In the genomic region with DNA sequence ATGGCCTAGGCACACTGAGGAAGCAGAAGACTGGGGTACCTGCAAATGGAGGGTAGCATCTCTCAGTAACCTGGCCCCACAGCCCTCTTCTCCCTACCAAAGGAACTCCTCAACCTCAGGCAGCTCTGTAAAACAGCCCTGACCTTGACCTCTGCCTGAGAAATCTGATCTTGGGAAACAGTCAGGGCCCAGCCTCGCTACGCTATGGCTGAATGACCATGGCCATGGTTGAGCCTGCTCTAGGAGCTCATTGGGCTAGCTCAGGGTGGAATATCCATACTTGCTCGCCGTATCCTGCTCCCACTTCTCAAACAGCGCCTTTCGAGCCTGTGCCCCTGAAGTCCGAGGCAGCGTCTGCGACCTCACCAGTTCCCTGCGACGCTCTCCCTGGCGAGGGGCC, we compare ENCODE assay signal across 20 mouse cellular contexts. TPM values are rescaled to one million over a fixed set of nuclear protein-coding genes. Genes with fewer than 3 reads are reported as not detected.
DNase-seq lines count a peak whose midpoint lies in the region; ATAC-seq and TF ChIP-seq lines count a peak whose summit lies in the region.
"Had no signal": no experiment of that assay in that cellular context is flagged by ENCODE, and none has a peak within 500 bp of the region (broad histone marks: within the 10 kb centered on the region; RNA-seq: fewer than 3 reads in every experiment).

No protein-coding gene starts in this region.

- H3K27ac ChIP-seq in gastrocnemius, adult 2 months, result peak overlapping the region; percentile 82
- H3K27ac ChIP-seq in embryonic facial prominence, embryonic 15.5 days (replicated peaks), result 0 out of 2 replicates have a peak overlapping the region, but pooled peaks have one; percentile 7
- H3K27ac ChIP-seq in kidney, postnatal 0 days, result peak overlapping the region; percentile 85
- no peak overlapping the region for H3K27ac ChIP-seq in midbrain, embryonic 10.5 days (replicated peaks)
- H3K27ac ChIP-seq: forebrain, embryonic 13.5 days had no signal

- no peaks in the 10 kb centered on the region for H3K9me3 ChIP-seq in E14TG2a.4 (ENCODE audit: low read length)
- no peaks in the 10 kb centered on the region for H3K9me3 ChIP-seq in embryonic facial prominence, embryonic 15.5 days (replicated peaks)
- H3K9me3 ChIP-seq in kidney, postnatal 0 days (replicated peaks; ENCODE audit: low read length), result no peaks in the 10 kb centered on the region
- no peaks in the 10 kb centered on the region for H3K9me3 ChIP-seq in midbrain, embryonic 10.5 days (replicated peaks)
- H3K9me3 ChIP-seq: forebrain, embryonic 13.5 days had no signal

- H3K4me1 ChIP-seq in E14TG2a.4 (replicated peaks; ENCODE audit: low read depth, low read length), result peaks cover 98% of the 10 kb centered on the region
- H3K4me1 ChIP-seq in embryonic facial prominence, embryonic 15.5 days, result peaks cover 31% of the 10 kb centered on the region
- H3K4me1 ChIP-seq in kidney, postnatal 0 days (replicated peaks; ENCODE audit: insufficient read depth, low read length), result peaks cover 32% of the 10 kb centered on the region
- peaks cover 8% of the 10 kb centered on the region for H3K4me1 ChIP-seq in midbrain, embryonic 10.5 days
- H3K4me1 ChIP-seq: forebrain, embryonic 13.5 days had no signal

- peak overlapping the region; percentile 29 for H3K4me3 ChIP-seq in gastrocnemius, adult 2 months
- peak overlapping the region; percentile 50 for H3K4me3 ChIP-seq in E14TG2a.4 (replicated peaks; ENCODE audit: low read length)
- no peak overlapping the region for H3K4me3 ChIP-seq in embryonic facial prominence, embryonic 15.5 days (replicated peaks)
- H3K4me3 ChIP-seq in kidney, postnatal 0 days (replicated peaks; ENCODE audit: low read depth, low read length), result no peak overlapping the region
- H3K4me3 ChIP-seq in midbrain, embryonic 10.5 days, result no peak overlapping the region
- H3K4me3 ChIP-seq: forebrain, embryonic 13.5 days had no signal

- peaks cover 93% of the 10 kb centered on the region for H3K36me3 ChIP-seq in E14TG2a.4 (ENCODE audit: insufficient read depth, low read length)
- H3K36me3 ChIP-seq in embryonic facial prominence, embryonic 15.5 days, result no peaks in the 10 kb centered on the region
- H3K36me3 ChIP-seq in kidney, postnatal 0 days (ENCODE audit: insufficient read depth, low read length), result peaks cover 21% of the 10 kb centered on the region; the same call in 1 of the 2 replicates
- peaks cover 20% of the 10 kb centered on the region for H3K36me3 ChIP-seq in midbrain, embryonic 10.5 days

- no peak for TF ChIP-seq CTCF in gastrocnemius, adult 2 months (IDR thresholded peaks at IDR 0.05)
- TF ChIP-seq CTCF in E14TG2a.4 (conservative IDR thresholded peaks at IDR 0.05; ENCODE audit: low read length), result no peak
- TF ChIP-seq CTCF in kidney, postnatal 0 days (IDR thresholded peaks at IDR 0.05; ENCODE audit: low read depth), result no peak

- DNase-seq in gastrocnemius, adult 2 months, result peak; percentile 25
- DNase-seq in gastrocnemius, postnatal 25 days, result no peak
- DNase-seq in kidney, postnatal 0 days (ENCODE audit: low spot score), result peak; percentile 75
- DNase-seq in embryo, embryonic 9.5 days (ENCODE audit: extremely low spot score), result no peak
- no peak for DNase-seq in midbrain, embryonic 10.5 days (ENCODE audit: low spot score)
- DNase-seq in left cerebral cortex, adult 8-10 months (ENCODE audit: low spot score in 2 of 2), result no peak
- DNase-seq: heart, adult 18-20 months; lung, adult 2 months; thymus, postnatal 14 days had no signal

- intact Hi-C loops in gastrocnemius, adult 2 months (cut with DNase I), result no loop called here

- WGBS in embryonic facial prominence, embryonic 15.5 days, result 75% methylated on average over 12 of the region's 12 CpGs
- WGBS in kidney, postnatal 0 days, result 41% methylated on average over 12 of the region's 12 CpGs
- 92% methylated on average over 12 of the region's 12 CpGs for WGBS in midbrain, embryonic 10.5 days

- no peak overlapping the region for H3K9ac ChIP-seq in embryonic facial prominence, embryonic 15.5 days
- H3K9ac ChIP-seq in kidney, postnatal 0 days (ENCODE audit: low read depth, low read length), result 0 out of 2 replicates have a peak overlapping the region, but pooled peaks have one; percentile 4
- H3K9ac ChIP-seq: forebrain, embryonic 13.5 days had no signal

- H3K27me3 ChIP-seq in E14TG2a.4 (ENCODE audit: insufficient read depth, low read length), result no peaks in the 10 kb centered on the region
- H3K27me3 ChIP-seq in embryonic facial prominence, embryonic 15.5 days, result no peaks in the 10 kb centered on the region
- no peaks in the 10 kb centered on the region for H3K27me3 ChIP-seq in kidney, postnatal 0 days (ENCODE audit: insufficient read depth, low read length)
- H3K27me3 ChIP-seq in midbrain, embryonic 10.5 days (ENCODE audit: low read depth, poor library complexity, severe bottlenecking), result no peaks in the 10 kb centered on the region
- H3K27me3 ChIP-seq: Patski had no signal

- no peak for ATAC-seq in embryonic facial prominence, embryonic 15.5 days (ENCODE audit: insufficient number of reproducible peaks, low FRiP score, low TSS enrichment, low read depth)
- peak; percentile 68 for ATAC-seq in kidney, postnatal 0 days (replicated peaks; ENCODE audit: low FRiP score, low read depth)
- ATAC-seq: forebrain, embryonic 13.5 days; inflammation-experienced regulatory T-cells, adult 6 months; Patski had no signal

- no peak overlapping the region for H3K4me2 ChIP-seq in embryonic facial prominence, embryonic 15.5 days (replicated peaks)
- H3K4me2 ChIP-seq in kidney, postnatal 0 days (ENCODE audit: low read length), result peak overlapping the region; percentile 31; the same call in 1 of the 2 replicates
- H3K4me2 ChIP-seq: forebrain, embryonic 13.5 days had no signal

RNA-seq across cellular contexts. Expression of gene Smtnl2, which starts 10.4 kb away (rescaled TPM):
- total RNA-seq in gastrocnemius, adult 2 months (2021), result 100 to 1,000 TPM; 238 to 342 TPM
- 100 to 1,000 TPM; 219 to 223 TPM for total RNA-seq in gastrocnemius, postnatal 25 days (2021)
- polyA plus RNA-seq in embryonic facial prominence, embryonic 15.5 days (2015; fragmentation: Nextera tagmentation; extraction: Ambion mirVana), result 58.8 and 64.3 TPM in 2 replicates
- 112 and 129 TPM in 2 replicates for polyA plus RNA-seq in kidney, postnatal 0 days (2015; fragmentation: Nextera tagmentation; extraction: Ambion mirVana)
- 10.1 and 13.1 TPM in 2 replicates for polyA plus RNA-seq in midbrain, embryonic 10.5 days (2016; fragmentation: Nextera tagmentation; extraction: Ambion mirVana)
- 1 to 10 TPM in 2 of 4 experiments, under 1 TPM in 2; 0.89 to 2.9 (median 1.1) TPM for total RNA-seq in left cerebral cortex, adult 8-10 months (2022)
- total RNA-seq: neutrophil, adult 5-6 weeks had no signal
- polyA plus RNA-seq: inflammation-experienced regulatory T-cells, adult 6 months had no signal

RNA-seq across cellular contexts. Expression of gene Ggt6, which starts 34.3 kb away (rescaled TPM):
- 1 to 10 TPM in 1 of 2 experiments, under 1 TPM in 1; 0.67 to 5.5 TPM for total RNA-seq in gastrocnemius, adult 2 months (2021)
- total RNA-seq in gastrocnemius, postnatal 25 days (2021), result under 1 TPM; 0.38 TPM
- polyA plus RNA-seq in embryonic facial prominence, embryonic 15.5 days (2015; fragmentation: Nextera tagmentation; extraction: Ambion mirVana), result 6.3 and 7.0 TPM in 2 replicates
- polyA plus RNA-seq in kidney, postnatal 0 days (2015; fragmentation: Nextera tagmentation; extraction: Ambion mirVana), result 3.3 and 3.8 TPM in 2 replicates
- not detected in 2 replicates for polyA plus RNA-seq in midbrain, embryonic 10.5 days (2016; fragmentation: Nextera tagmentation; extraction: Ambion mirVana)
- under 1 TPM in 1 of 4 experiments, not detected in 3; 0.23 TPM for total RNA-seq in left cerebral cortex, adult 8-10 months (2022)
- total RNA-seq: heart, adult 18-20 months; left cerebral cortex, postnatal 14 days; megakaryocyte-erythroid progenitor cell, adult 5-6 weeks; neutrophil, adult 5-6 weeks had no signal
- polyA plus RNA-seq: forebrain, embryonic 13.5 days; inflammation-experienced regulatory T-cells, adult 6 months had no signal

RNA-seq across cellular contexts. Expression of gene Tekt1, which starts 38.8 kb away (rescaled TPM):
- total RNA-seq in gastrocnemius, adult 2 months (2021), result 1 to 10 TPM in 1 of 2 experiments, under 1 TPM in 1; 0.33 to 2.6 TPM
- total RNA-seq in gastrocnemius, postnatal 25 days (2021), result under 1 TPM; 0.64 to 0.70 TPM
- polyA plus RNA-seq in embryonic facial prominence, embryonic 15.5 days (2015; fragmentation: Nextera tagmentation; extraction: Ambion mirVana), result 20.6 and 40.5 TPM in 2 replicates
- polyA plus RNA-seq in kidney, postnatal 0 days (2015; fragmentation: Nextera tagmentation; extraction: Ambion mirVana), result 4.6 and 5.1 TPM in 2 replicates
- polyA plus RNA-seq in midbrain, embryonic 10.5 days (2016; fragmentation: Nextera tagmentation; extraction: Ambion mirVana), result 6.1 and 6.8 TPM in 2 replicates
- 1 to 10 TPM; 1.3 to 3.5 (median 2.5) TPM for total RNA-seq in left cerebral cortex, adult 8-10 months (2022)
- total RNA-seq: heart, postnatal 25 days; liver, adult 2 months; megakaryocyte-erythroid progenitor cell, adult 5-6 weeks; neutrophil, adult 5-6 weeks had no signal
- polyA plus RNA-seq: inflammation-experienced regulatory T-cells, adult 6 months; liver, adult 2 months; Patski; spleen, adult 2 months had no signal

RNA-seq across cellular contexts. Expression of gene Mybbp1a, which starts 40.1 kb away (rescaled TPM):
- 10 to 100 TPM; 60.2 to 60.9 TPM for total RNA-seq in gastrocnemius, adult 2 months (2021)
- 10 to 100 TPM; 52.1 to 56.5 TPM for total RNA-seq in gastrocnemius, postnatal 25 days (2021)
- 123 and 138 TPM in 2 replicates for polyA plus RNA-seq in embryonic facial prominence, embryonic 15.5 days (2015; fragmentation: Nextera tagmentation; extraction: Ambion mirVana)
- polyA plus RNA-seq in kidney, postnatal 0 days (2015; fragmentation: Nextera tagmentation; extraction: Ambion mirVana), result 107 and 109 TPM in 2 replicates
- polyA plus RNA-seq in midbrain, embryonic 10.5 days (2016; fragmentation: Nextera tagmentation; extraction: Ambion mirVana), result 192 and 236 TPM in 2 replicates
- 10 to 100 TPM; 48.1 to 54.6 (median 51.3) TPM for total RNA-seq in left cerebral cortex, adult 8-10 months (2022)

Comparison
In these comparisons a context has a peak if more than half of its experiments do, and no peak if none do; other contexts are left out.
1. DNase-seq: peak in gastrocnemius, adult 2 months (single experiment) and kidney, postnatal 0 days (single experiment); none in gastrocnemius, postnatal 25 days (single experiment), embryo, embryonic 9.5 days (single experiment), midbrain, embryonic 10.5 days (single experiment) and left cerebral cortex, adult 8-10 months (0 of 2).
2. H3K4me3 ChIP-seq: peak in gastrocnemius, adult 2 months (single experiment) and E14TG2a.4 (single experiment); none in embryonic facial prominence, embryonic 15.5 days (single experiment), kidney, postnatal 0 days (single experiment) and midbrain, embryonic 10.5 days (single experiment).
3. RNA of gene Smtnl2, which starts 10.4 kb away (total RNA-seq): 238 to 342 TPM in gastrocnemius, adult 2 months and 219 to 223 TPM in gastrocnemius, postnatal 25 days; 0.89 to 2.9 TPM in left cerebral cortex, adult 8-10 months; every median in the first group is over 10 times any median in the second.